Mouse (Mus musculus) hindbrain, embryonic 14.5 days (tissue): ENCODE results near the gene Emilin2. TPM values are rescaled to one million over a fixed set of nuclear protein-coding genes. Genes with fewer than 3 reads are reported as not detected.

ENCODE experiments used
- ATAC-seq: fragments of 200-750 bp; cut with Nextera tagmentation; 2 replicates; pipeline ENCODE4 v1.8.0; 2017; ENCODE audit warnings: moderate number of reproducible peaks, mild to moderate bottlenecking, moderate TSS enrichment, moderate library complexity; ENCODE audit not compliant: low FRiP score
- DNase-seq: peaks from one replicate; pipeline ENCODE4 v3.0.0-alpha.2; 2015; ENCODE audit warnings: low spot score
- H3K27ac ChIP-seq: fragments of 300-500 bp; sonication (generic); 2 replicates; pipeline ENCODE4 v1.5.1; 2014; ENCODE audit warnings: mild to moderate bottlenecking, moderate library complexity
- H3K27me3 ChIP-seq: fragments of 300-500 bp; sonication (generic); 2 replicates; pipeline ENCODE4 v1.6.1; 2014; ENCODE audit warnings: mild to moderate bottlenecking, low read length, mixed read lengths; ENCODE audit not compliant: control insufficient read depth, insufficient read depth
- H3K36me3 ChIP-seq: fragments of 300-500 bp; sonication (generic); replicated peaks from 2 replicates; pipeline ENCODE4 v1.6.1; 2014; ENCODE audit not compliant: control insufficient read depth, insufficient read depth
- H3K4me1 ChIP-seq: fragments of 300-500 bp; sonication (generic); replicated peaks from 2 replicates; pipeline ENCODE4 v1.6.1; 2014; ENCODE audit warnings: antibody characterized with exemption, low read length, mixed read lengths; ENCODE audit not compliant: control insufficient read depth, insufficient read depth
- H3K4me2 ChIP-seq: fragments of 300-500 bp; sonication (generic); replicated peaks from 2 replicates; pipeline ENCODE4 v1.6.1; 2014; ENCODE audit warnings: mild to moderate bottlenecking, moderate library complexity
- H3K4me3 ChIP-seq: fragments of 300-500 bp; sonication (generic); replicated peaks from 2 replicates; pipeline ENCODE4 v1.5.1; 2014; ENCODE audit warnings: mild to moderate bottlenecking, low read length
- H3K9ac ChIP-seq: fragments of 300-500 bp; sonication (generic); 2 replicates; pipeline ENCODE4 v1.6.1; 2014
- H3K9me3 ChIP-seq: fragments of 300-500 bp; sonication (generic); 2 replicates; pipeline ENCODE4 v1.6.1; 2016; ENCODE audit warnings: low read length; ENCODE audit not compliant: control insufficient read depth
- WGBS: fragments of 180-500 bp; shearing (Covaris S2); extraction: QIAGEN DNeasy Blood & Tissue Kit; methylation state at CpG from one replicate; pipeline ENCODE4 v1.1.7; 2014; 5-methylcytosine and 5-hydroxymethylcytosine counted together
- polyA plus RNA-seq: library from polyadenylated mRNA; unstranded; fragments of >200 nt; fragmentation: Nextera tagmentation; extraction: Ambion mirVana; gene quantifications from 2 replicates; pipeline ENCODE4 v1.2.1, GENCODE M21; 2014

Emilin2 gene
- polyA plus RNA-seq, 1 experiment from 2014 or later = 2.3 TPM

GRCm38 (mm10) chr17:71277701-71278491 lies 33.9 kb downstream of the Emilin2 start:
- no peak overlapping the region for H3K4me2 ChIP-seq
- DNase-seq = no peak
- no peaks in the 10 kb centered on the region for H3K27me3 ChIP-seq
- H3K4me1 ChIP-seq = no peaks in the 10 kb centered on the region
- no peaks in the 10 kb centered on the region for H3K9me3 ChIP-seq
- H3K4me3 ChIP-seq = no peak overlapping the region
- no peak overlapping the region for H3K27ac ChIP-seq
- no peaks in the 10 kb centered on the region for H3K36me3 ChIP-seq
- H3K9ac ChIP-seq = no peak overlapping the region
- WGBS = 96% methylated on average over 6 of the region's 6 CpGs
- ATAC-seq = no peak

GRCm38 (mm10) chr17:71276771-71277170 lies 35.0 kb downstream of the Emilin2 start:
- Histone ChIP-seq H3K9me3 (no peaks in the 10 kb centered on the region), H3K27me3 (no peaks in the 10 kb centered on the region), H3K4me1 (no peaks in the 10 kb centered on the region), H3K36me3 (no peaks in the 10 kb centered on the region), H3K27ac (no peak overlapping the region), H3K4me2 (no peak overlapping the region), H3K9ac (no peak overlapping the region), H3K4me3 (no peak overlapping the region)
- 91% methylated on average over 10 of the region's 10 CpGs for WGBS
- no peak for DNase-seq
- no peak for ATAC-seq

- 96% methylated on average over 12 of the region's 12 CpGs for WGBS
- no peaks in the 10 kb centered on the region for H3K9me3 ChIP-seq
- no peak overlapping the region for H3K27ac ChIP-seq
- no peak for ATAC-seq
- no peak overlapping the region for H3K4me2 ChIP-seq
- H3K4me3 ChIP-seq = no peak overlapping the region
- H3K4me1 ChIP-seq = no peaks in the 10 kb centered on the region
- H3K36me3 ChIP-seq = no peaks in the 10 kb centered on the region
- DNase-seq = no peak
- H3K9ac ChIP-seq = no peak overlapping the region
- no peaks in the 10 kb centered on the region for H3K27me3 ChIP-seq
Observed at GRCm38 (mm10) chr17:71273901-71274300, 37.9 kb downstream of the Emilin2 start.

GRCm38 (mm10) chr17:71268599-71268998 lies 43.2 kb downstream of the Emilin2 start:
- no peak for DNase-seq
- no peaks in the 10 kb centered on the region for H3K9me3 ChIP-seq
- H3K9ac ChIP-seq = no peak overlapping the region
- no peaks in the 10 kb centered on the region for H3K36me3 ChIP-seq
- H3K27ac ChIP-seq = no peak overlapping the region
- H3K27me3 ChIP-seq = no peaks in the 10 kb centered on the region
- H3K4me3 ChIP-seq = no peak overlapping the region
- ATAC-seq = no peak
- no peaks in the 10 kb centered on the region for H3K4me1 ChIP-seq
- WGBS = 95% methylated on average over 3 of the region's 3 CpGs
- no peak overlapping the region for H3K4me2 ChIP-seq

GRCm38 (mm10) chr17:71268152-71268551 lies 43.6 kb downstream of the Emilin2 start:
- Histone ChIP-seq H3K9me3 (no peaks in the 10 kb centered on the region), H3K4me1 (no peaks in the 10 kb centered on the region), H3K9ac (no peak overlapping the region), H3K27me3 (no peaks in the 10 kb centered on the region), H3K36me3 (no peaks in the 10 kb centered on the region), H3K4me3 (no peak overlapping the region), H3K27ac (no peak overlapping the region), H3K4me2 (no peak overlapping the region)
- DNase-seq = no peak
- no peak for ATAC-seq
- WGBS = 87% methylated on average over 10 of the region's 10 CpGs

- Histone ChIP-seq H3K36me3 (no peaks in the 10 kb centered on the region), H3K4me3 (no peak overlapping the region), H3K27ac (no peak overlapping the region), H3K27me3 (no peaks in the 10 kb centered on the region), H3K4me2 (no peak overlapping the region), H3K9me3 (no peaks in the 10 kb centered on the region), H3K4me1 (no peaks in the 10 kb centered on the region), H3K9ac (no peak overlapping the region)
- ATAC-seq (no peak), DNase-seq (no peak)
- WGBS = 94% methylated on average over 8 of the region's 8 CpGs
Observed at GRCm38 (mm10) chr17:71267374-71267773, 44.4 kb downstream of the Emilin2 start.

GRCm38 (mm10) chr17:71265336-71266051 lies 46.3 kb downstream of the Emilin2 start:
- no peak for DNase-seq
- 82% methylated on average over 5 of the region's 5 CpGs for WGBS
- Histone ChIP-seq H3K36me3 (no peaks in the 10 kb centered on the region), H3K4me1 (no peaks in the 10 kb centered on the region), H3K9me3 (no peaks in the 10 kb centered on the region), H3K27ac (no peak overlapping the region), H3K4me2 (no peak overlapping the region), H3K4me3 (no peak overlapping the region), H3K9ac (no peak overlapping the region), H3K27me3 (no peaks in the 10 kb centered on the region)
- ATAC-seq = no peak

- WGBS = 84% methylated on average over 4 of the region's 4 CpGs
- Histone ChIP-seq H3K9ac (no peak overlapping the region), H3K27ac (no peak overlapping the region), H3K4me2 (no peak overlapping the region), H3K9me3 (no peaks in the 10 kb centered on the region), H3K4me3 (no peak overlapping the region), H3K4me1 (no peaks in the 10 kb centered on the region), H3K27me3 (no peaks in the 10 kb centered on the region), H3K36me3 (no peaks in the 10 kb centered on the region)
- no peak for DNase-seq
- no peak for ATAC-seq
Observed at GRCm38 (mm10) chr17:71264739-71265138, 47.0 kb downstream of the Emilin2 start.

- Histone ChIP-seq H3K9ac (no peak overlapping the region), H3K4me1 (no peaks in the 10 kb centered on the region), H3K4me2 (no peak overlapping the region), H3K9me3 (no peaks in the 10 kb centered on the region), H3K4me3 (no peak overlapping the region), H3K36me3 (no peaks in the 10 kb centered on the region), H3K27ac (no peak overlapping the region), H3K27me3 (no peaks in the 10 kb centered on the region)
- ATAC-seq (no peak), DNase-seq (no peak)
- WGBS = 86% methylated on average over 6 of the region's 6 CpGs
Observed at GRCm38 (mm10) chr17:71263136-71263535, 48.6 kb downstream of the Emilin2 start.
